ENCODE assay signal across 11 mouse cellular contexts in the genomic region with DNA sequence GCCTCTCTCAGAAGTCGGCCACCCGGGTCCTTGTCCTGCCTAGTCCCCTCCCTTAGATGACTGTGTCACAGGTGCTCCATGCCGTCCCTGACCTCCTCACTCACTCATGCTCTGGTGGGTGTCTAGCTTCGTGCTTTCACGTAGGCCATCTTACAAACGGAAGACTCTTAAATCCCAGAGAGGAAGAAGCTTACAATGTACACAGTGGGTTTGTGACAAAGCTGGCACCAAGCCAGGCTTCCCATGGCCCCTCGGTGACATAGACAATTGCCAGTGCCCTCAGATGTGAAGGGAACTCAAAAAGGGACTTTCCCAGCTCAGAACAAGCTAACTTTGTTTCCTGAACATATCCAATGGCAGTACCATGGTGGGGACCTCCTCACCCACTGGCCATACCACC. TPM values are rescaled to one million over a fixed set of nuclear protein-coding genes. Genes with fewer than 3 reads are reported as not detected.
DNase-seq lines count a peak whose midpoint lies in the region; ATAC-seq lines count a peak whose summit lies in the region.
"Had no signal": no experiment of that assay in that cellular context is flagged by ENCODE, and none has a peak within 500 bp of the region (broad histone marks: within the 10 kb centered on the region; RNA-seq: fewer than 3 reads in every experiment).

No protein-coding gene starts in this region.

- no peaks in the 10 kb centered on the region for H3K9me3 ChIP-seq in heart, embryonic 10.5 days
- H3K9me3 ChIP-seq in midbrain, embryonic 13.5 days, result no peaks in the 10 kb centered on the region
- H3K9me3 ChIP-seq: limb, embryonic 12.5 days; midbrain, embryonic 12.5 days had no signal

- H3K4me2 ChIP-seq in midbrain, embryonic 13.5 days (replicated peaks), result no peak overlapping the region
- H3K4me2 ChIP-seq: limb, embryonic 12.5 days; midbrain, embryonic 12.5 days had no signal

- peaks cover 11% of the 10 kb centered on the region for H3K4me1 ChIP-seq in heart, embryonic 10.5 days
- H3K4me1 ChIP-seq in midbrain, embryonic 13.5 days (replicated peaks), result no peaks in the 10 kb centered on the region; the same call in 1 of the 2 replicates
- H3K4me1 ChIP-seq: midbrain, embryonic 12.5 days had no signal

- H3K9ac ChIP-seq in midbrain, embryonic 13.5 days (replicated peaks), result no peak overlapping the region
- H3K9ac ChIP-seq: limb, embryonic 12.5 days; midbrain, embryonic 12.5 days had no signal

- WGBS in heart, embryonic 10.5 days, result 75% methylated on average over 7 of the region's 7 CpGs
- 69% methylated on average over 7 of the region's 7 CpGs for WGBS in midbrain, embryonic 13.5 days

- ATAC-seq in granulocyte monocyte progenitor cell, adult 5-6 weeks (replicated peaks; ENCODE audit: poor library complexity, severe bottlenecking), result 0 out of 2 replicates have a peak, but pooled peaks have one; percentile 7
- no peak for ATAC-seq in midbrain, embryonic 13.5 days

- no peaks in the 10 kb centered on the region for H3K27me3 ChIP-seq in heart, embryonic 10.5 days (ENCODE audit: insufficient read depth, poor library complexity, severe bottlenecking)
- H3K27me3 ChIP-seq in midbrain, embryonic 13.5 days, result no peaks in the 10 kb centered on the region
- H3K27me3 ChIP-seq: limb, embryonic 12.5 days; midbrain, embryonic 12.5 days had no signal

- DNase-seq in heart, embryonic 10.5 days (ENCODE audit: low spot score), result no peak
- no peak for DNase-seq in heart, adult 11 months
- DNase-seq in kidney, postnatal 4 days, result peak; percentile 50 to 63
- DNase-seq in kidney, postnatal 36 days, result no peak
- DNase-seq in CD4-positive helper T cell, adult 2 months (ENCODE audit: low read depth, low spot score), result peak; percentile 45
- no peak for DNase-seq in gastrocnemius, postnatal 4 days (ENCODE audit: low spot score in 2 of 2)
- DNase-seq: thymus, adult 2 months had no signal

- no peak overlapping the region for H3K4me3 ChIP-seq in heart, embryonic 10.5 days
- H3K4me3 ChIP-seq in midbrain, embryonic 13.5 days (replicated peaks), result no peak overlapping the region
- H3K4me3 ChIP-seq: limb, embryonic 12.5 days; midbrain, embryonic 12.5 days had no signal

- no peaks in the 10 kb centered on the region for H3K36me3 ChIP-seq in heart, embryonic 10.5 days
- H3K36me3 ChIP-seq in midbrain, embryonic 13.5 days, result no peaks in the 10 kb centered on the region
- H3K36me3 ChIP-seq: limb, embryonic 12.5 days; midbrain, embryonic 12.5 days had no signal

- H3K27ac ChIP-seq in heart, embryonic 10.5 days, result peak overlapping the region; percentile 59; the same call in 1 of the 2 replicates
- H3K27ac ChIP-seq in midbrain, embryonic 13.5 days, result no peak overlapping the region
- H3K27ac ChIP-seq: limb, embryonic 12.5 days; midbrain, embryonic 12.5 days had no signal

RNA-seq across cellular contexts. Expression of a gene that starts 15.8 kb away (rescaled TPM):
- 31.1 and 39.9 TPM in 2 replicates for polyA plus RNA-seq in heart, embryonic 10.5 days (2016; fragmentation: Nextera tagmentation; extraction: Ambion mirVana)
- total RNA-seq in granulocyte monocyte progenitor cell, adult 5-6 weeks (2014; fragmentation: Nextera tagmentation), result 172 and 174 TPM in 2 replicates
- total RNA-seq in granulocyte monocyte progenitor cell, adult 5-6 weeks (2017), result 148 and 151 TPM in 2 replicates
- 1 to 10 TPM; 9.0 to 9.6 TPM for total RNA-seq in gastrocnemius, postnatal 4 days (2021)
- polyA plus RNA-seq in midbrain, embryonic 13.5 days (2015; fragmentation: Nextera tagmentation; extraction: Ambion mirVana), result 19.0 and 19.2 TPM in 2 replicates

Comparison
In these comparisons a context has a peak if more than half of its experiments do, and no peak if none do; other contexts are left out.
1. DNase-seq: peak in kidney, postnatal 4 days (2 of 2) and CD4-positive helper T cell, adult 2 months (single experiment); none in heart, embryonic 10.5 days (single experiment), heart, adult 11 months (single experiment), kidney, postnatal 36 days (0 of 2) and gastrocnemius, postnatal 4 days (0 of 2).
2. RNA of a gene that starts 15.8 kb away (total RNA-seq): 148 to 174 TPM in granulocyte monocyte progenitor cell, adult 5-6 weeks; 9.0 to 9.6 TPM in gastrocnemius, postnatal 4 days; every median in the first group is over 10 times any median in the second.